Mouse (Mus musculus) intestine, embryonic 16.5 days (tissue): ENCODE data around the gene Slc12a7. TPM values are rescaled to one million over a fixed set of nuclear protein-coding genes. Genes with fewer than 3 reads are reported as not detected.

ENCODE experiments used
- polyA plus RNA-seq: library from polyadenylated mRNA; unstranded; fragments of >200 nt; fragmentation: Nextera tagmentation; extraction: Ambion mirVana; gene quantifications from 2 replicates; pipeline ENCODE4 v1.2.1, GENCODE M21; 2015

Slc12a7 gene
- polyA plus RNA-seq, 1 experiment from 2014 or later = 28.7 TPM

Other genes starting within 250 kb of the Slc12a7 start
- 1.1 and 2.4 TPM in 2 replicates for gene Slc6a3, start 196.3 kb upstream of the Slc12a7 start, polyA plus RNA-seq
- 81.1 and 149 TPM in 2 replicates for gene Clptm1l, start 129.1 kb upstream of the Slc12a7 start, polyA plus RNA-seq
- gene Tert, start 106.2 kb upstream of the Slc12a7 start, polyA plus RNA-seq = 8.0 and 9.8 TPM in 2 replicates
- not detected in 2 replicates for gene Slc6a18, start 55.1 kb upstream of the Slc12a7 start, polyA plus RNA-seq
- 24.9 and 40.5 TPM in 2 replicates for gene Slc6a19, start 28.2 kb upstream of the Slc12a7 start, polyA plus RNA-seq
- 4.1 and 4.2 TPM in 2 replicates for gene Nkd2, start 114.5 kb downstream of the Slc12a7 start, polyA plus RNA-seq
- 26.2 and 32.2 TPM in 2 replicates for gene Trip13, start 204.7 kb downstream of the Slc12a7 start, polyA plus RNA-seq
- gene Brd9, start 204.7 kb downstream of the Slc12a7 start, polyA plus RNA-seq = 35.7 and 37.4 TPM in 2 replicates
- not detected in 2 replicates for gene Zdhhc11, start 230.8 kb downstream of the Slc12a7 start, polyA plus RNA-seq